Mouse (Mus musculus): ENCODE results near the gene Ccr9.

- no peak for TF ChIP-seq POLR2A (IDR thresholded peaks at IDR 0.05; ENCODE audit: low read depth, low read length)
- TF ChIP-seq CTCF (conservative IDR thresholded peaks at IDR 0.05 in 1 of 2, IDR thresholded peaks at IDR 0.05 in 1 of 2; ENCODE audit: low read depth in 2 of 2, low read length in 2 of 2): no peak
- no peak for TF ChIP-seq MXI1 (IDR thresholded peaks at IDR 0.05; ENCODE audit: low read depth, low read length)
- no peak for TF ChIP-seq JUND (conservative IDR thresholded peaks at IDR 0.05; ENCODE audit: low read depth, low read length)
- TF ChIP-seq MEF2A (IDR thresholded peaks at IDR 0.05; ENCODE audit: borderline replicate concordance, low read depth, low read length): no peak
- no peak for TF ChIP-seq RCOR1 (conservative IDR thresholded peaks at IDR 0.05; ENCODE audit: low read depth, low read length)
- no peak for TF ChIP-seq USF1 (IDR thresholded peaks at IDR 0.05; ENCODE audit: low read depth, low read length)
- TF ChIP-seq E2F4 (IDR thresholded peaks at IDR 0.05; ENCODE audit: insufficient replicate concordance, low read depth, low read length): no peak
- TF ChIP-seq MAFK (IDR thresholded peaks at IDR 0.05; ENCODE audit: insufficient replicate concordance, low read length): no peak
- no peak for TF ChIP-seq POLR2AphosphoS2 (IDR thresholded peaks at IDR 0.05; ENCODE audit: low read depth, low read length)
- no peak for TF ChIP-seq ETS1 (conservative IDR thresholded peaks at IDR 0.05; ENCODE audit: low read depth, low read length)
- TF ChIP-seq MAX (IDR thresholded peaks at IDR 0.05; ENCODE audit: low read length): no peak
- TF ChIP-seq ZC3H11A (IDR thresholded peaks at IDR 0.05; ENCODE audit: low read depth, low read length): no peak
These were observed 110.8 kb downstream of the Ccr9 start for GRCm38 (mm10) chr9:123788855-123789529.
